Mouse (Mus musculus) hindbrain, embryonic 13.5 days (tissue): ENCODE measurements around the gene Carmil2. TPM values are rescaled to one million over a fixed set of nuclear protein-coding genes. Genes with fewer than 3 reads are reported as not detected.
A peak's percentile ranks its signal among the peaks of the same experiment; 100 is the strongest.

Source experiments
- ATAC-seq: fragments of 200-750 bp; cut with Nextera tagmentation; 2 replicates; pipeline ENCODE4 v1.8.0; 2017; ENCODE audit warnings: moderate TSS enrichment; ENCODE audit not compliant: low FRiP score
- H3K27ac ChIP-seq: fragments of 300-500 bp; sonication (generic); 2 replicates; pipeline ENCODE4 v1.5.1; 2015; ENCODE audit warnings: inconsistent platforms, mild to moderate bottlenecking, moderate library complexity
- H3K27me3 ChIP-seq: fragments of 300-500 bp; sonication (generic); 2 replicates; pipeline ENCODE4 v1.6.1; 2015; ENCODE audit warnings: mild to moderate bottlenecking, inconsistent platforms
- H3K36me3 ChIP-seq: fragments of 300-500 bp; sonication (generic); 2 replicates; pipeline ENCODE4 v1.6.1; 2015; ENCODE audit warnings: mild to moderate bottlenecking, inconsistent platforms
- H3K4me1 ChIP-seq: fragments of 300-500 bp; sonication (generic); replicated peaks from 2 replicates; pipeline ENCODE4 v1.6.1; 2015; ENCODE audit warnings: inconsistent platforms
- H3K4me2 ChIP-seq: fragments of 300-500 bp; sonication (generic); 2 replicates; pipeline ENCODE4 v1.6.1; 2015; ENCODE audit warnings: inconsistent platforms, mild to moderate bottlenecking, moderate library complexity
- H3K4me3 ChIP-seq: fragments of 300-500 bp; sonication (generic); 2 replicates; pipeline ENCODE4 v1.5.1; 2015; ENCODE audit warnings: mild to moderate bottlenecking, inconsistent platforms
- H3K9ac ChIP-seq: fragments of 300-500 bp; sonication (generic); 2 replicates; pipeline ENCODE4 v1.6.1; 2015; ENCODE audit warnings: mild to moderate bottlenecking, inconsistent platforms
- H3K9me3 ChIP-seq: fragments of 300-500 bp; sonication (generic); 2 replicates; pipeline ENCODE4 v1.6.1; 2016; ENCODE audit warnings: inconsistent platforms
- WGBS: fragments of 180-500 bp; shearing (Covaris S2); methylation state at CpG from one replicate; pipeline ENCODE4 v1.1.7; 2015; 5-methylcytosine and 5-hydroxymethylcytosine counted together
- polyA plus RNA-seq: library from polyadenylated mRNA; unstranded; fragments of >200 nt; fragmentation: Nextera tagmentation; extraction: Ambion mirVana; gene quantifications from 2 replicates; pipeline ENCODE4 v1.2.1, GENCODE M21; 2015

The Carmil2 gene
- polyA plus RNA-seq, 1 experiment from 2014 or later: 16.2 TPM

- Histone ChIP-seq H3K36me3 (peaks cover 59% of the 10 kb centered on the region), H3K27ac (no peak overlapping the region), H3K4me3 (peak overlapping the region; percentile 71), H3K9me3 (no peaks in the 10 kb centered on the region), H3K9ac (peak overlapping the region; percentile 82), H3K27me3 (no peaks in the 10 kb centered on the region), H3K4me1 (peaks cover 37% of the 10 kb centered on the region), H3K4me2 (peak overlapping the region; percentile 95)
- no peak for ATAC-seq
- 90% methylated on average over 11 of the region's 11 CpGs for WGBS
These were observed 13.6 kb downstream of the Carmil2 start for GRCm38 (mm10) chr8:105699488-105700215.

- H3K36me3 ChIP-seq: peaks cover 55% of the 10 kb centered on the region
- H3K9me3 ChIP-seq: no peaks in the 10 kb centered on the region
- H3K27me3 ChIP-seq: no peaks in the 10 kb centered on the region
- peak; percentile 51 for ATAC-seq
- peak overlapping the region; percentile 95 for H3K4me2 ChIP-seq
- peaks cover 28% of the 10 kb centered on the region for H3K4me1 ChIP-seq
- H3K9ac ChIP-seq: peak overlapping the region; percentile 82
- peak overlapping the region; percentile 71 for H3K4me3 ChIP-seq
- H3K27ac ChIP-seq: peak overlapping the region; percentile 94
- under 1% methylated on average over 21 of the region's 21 CpGs for WGBS
These were observed 14.5 kb downstream of the Carmil2 start for GRCm38 (mm10) chr8:105700566-105700965.

- Histone ChIP-seq H3K4me3 (peak within 1 kb of the TSS; percentile 71), H3K4me1 (peaks cover 28% of the 10 kb centered on the region), H3K9me3 (no peaks in the 10 kb centered on the region), H3K27me3 (no peaks in the 10 kb centered on the region), H3K9ac (peak within 1 kb of the TSS; percentile 82), H3K36me3 (peaks cover 48% of the 10 kb centered on the region), H3K4me2 (peak within 1 kb of the TSS; percentile 95), H3K27ac (peak within 1 kb of the TSS; percentile 94)
- WGBS: under 1% methylated on average over 60 of the region's 60 CpGs
- peak; percentile 77 for ATAC-seq
These were observed 15.1 kb downstream of the Carmil2 start, which contains the start of the genes Acd and Pard6a for GRCm38 (mm10) chr8:105700966-105701824. Gene Acd, minus strand, starts transcription at chr8:105701102. Gene Pard6a, plus strand, starts transcription at chr8:105701148.

- 37% methylated on average over 18 of the region's 18 CpGs for WGBS
- peak; percentile 12 for ATAC-seq
- peak overlapping the region; percentile 82 for H3K9ac ChIP-seq
- peak overlapping the region; percentile 71 for H3K4me3 ChIP-seq
- H3K36me3 ChIP-seq: peaks cover 40% of the 10 kb centered on the region
- peak overlapping the region; percentile 94 for H3K27ac ChIP-seq
- peak overlapping the region; percentile 95 for H3K4me2 ChIP-seq
- H3K9me3 ChIP-seq: no peaks in the 10 kb centered on the region
- H3K27me3 ChIP-seq: no peaks in the 10 kb centered on the region
- peaks cover 36% of the 10 kb centered on the region for H3K4me1 ChIP-seq
These were observed 15.9 kb downstream of the Carmil2 start for GRCm38 (mm10) chr8:105702001-105702401.

- no peaks in the 10 kb centered on the region for H3K27me3 ChIP-seq
- H3K4me2 ChIP-seq: peak overlapping the region; percentile 95
- WGBS: 94% methylated on average over 24 of the region's 24 CpGs
These were observed 16.8 kb downstream of the Carmil2 start for GRCm38 (mm10) chr8:105702731-105703415.

GRCm38 (mm10) chr8:105704146-105704812, 18.2 kb downstream of the Carmil2 start:
- no peak overlapping the region for H3K4me2 ChIP-seq
- H3K27me3 ChIP-seq: no peaks in the 10 kb centered on the region
- peaks cover 21% of the 10 kb centered on the region for H3K36me3 ChIP-seq
- H3K9me3 ChIP-seq: no peaks in the 10 kb centered on the region
- ATAC-seq: no peak
- H3K9ac ChIP-seq: no peak overlapping the region
- peaks cover 48% of the 10 kb centered on the region for H3K4me1 ChIP-seq
- H3K4me3 ChIP-seq: no peak overlapping the region
- no peak overlapping the region for H3K27ac ChIP-seq
- 92% methylated on average over 34 of the region's 34 CpGs for WGBS

More at GRCm38 (mm10) chr8:105702731-105703415, 16.8 kb downstream of the Carmil2 start:
- no peaks in the 10 kb centered on the region for H3K9me3 ChIP-seq
- ATAC-seq: no peak
- no peak overlapping the region for H3K4me3 ChIP-seq
- H3K27ac ChIP-seq: no peak overlapping the region
- peaks cover 32% of the 10 kb centered on the region for H3K36me3 ChIP-seq
- no peak overlapping the region for H3K9ac ChIP-seq
- peaks cover 45% of the 10 kb centered on the region for H3K4me1 ChIP-seq

- 91% methylated on average over 6 of the region's 6 CpGs for WGBS
- H3K4me2 ChIP-seq: no peak overlapping the region
These were observed 18.9 kb downstream of the Carmil2 start for GRCm38 (mm10) chr8:105704955-105705354.

GRCm38 (mm10) chr8:105706426-105706825, 20.4 kb downstream of the Carmil2 start:
- Histone ChIP-seq H3K36me3 (peaks cover 21% of the 10 kb centered on the region), H3K9ac (peak overlapping the region; percentile 3; the same call in 1 of the 2 replicates), H3K4me1 (peaks cover 35% of the 10 kb centered on the region), H3K4me2 (peak overlapping the region; percentile 95), H3K27me3 (no peaks in the 10 kb centered on the region), H3K9me3 (no peaks in the 10 kb centered on the region), H3K27ac (no peak overlapping the region), H3K4me3 (0 out of 2 replicates have a peak overlapping the region, but pooled peaks have one; percentile 63)
- WGBS: 81% methylated on average over 12 of the region's 12 CpGs
- ATAC-seq: no peak

More at GRCm38 (mm10) chr8:105704955-105705354, 18.9 kb downstream of the Carmil2 start:
- no peaks in the 10 kb centered on the region for H3K9me3 ChIP-seq
- H3K4me3 ChIP-seq: no peak overlapping the region
- no peak overlapping the region for H3K27ac ChIP-seq
- no peaks in the 10 kb centered on the region for H3K27me3 ChIP-seq
- H3K9ac ChIP-seq: no peak overlapping the region
- no peak for ATAC-seq
- peaks cover 41% of the 10 kb centered on the region for H3K4me1 ChIP-seq
- peaks cover 21% of the 10 kb centered on the region for H3K36me3 ChIP-seq

- Histone ChIP-seq H3K27me3 (no peaks in the 10 kb centered on the region), H3K4me2 (peak within 1 kb of the TSS; percentile 95), H3K9ac (peak within 1 kb of the TSS; percentile 75), H3K4me3 (peak within 1 kb of the TSS; percentile 63), H3K27ac (no peak within 1 kb of the TSS), H3K4me1 (peaks cover 23% of the 10 kb centered on the region), H3K36me3 (peaks cover 19% of the 10 kb centered on the region), H3K9me3 (no peaks in the 10 kb centered on the region)
- peak; percentile 78 for ATAC-seq
- under 1% methylated on average over 55 of the region's 55 CpGs for WGBS
These were observed 21.7 kb downstream of the Carmil2 start, which contains the start of the genes 4933405L10Rik and Enkd1 for GRCm38 (mm10) chr8:105707498-105708403. Gene 4933405L10Rik, plus strand, starts transcription at chr8:105707655. Gene Enkd1, minus strand, starts transcription at chr8:105708210.

GRCm38 (mm10) chr8:105708675-105709074, 22.6 kb downstream of the Carmil2 start:
- Histone ChIP-seq H3K9ac (no peak overlapping the region), H3K4me2 (no peak overlapping the region), H3K27ac (no peak overlapping the region), H3K9me3 (no peaks in the 10 kb centered on the region), H3K27me3 (no peaks in the 10 kb centered on the region), H3K4me1 (peaks cover 23% of the 10 kb centered on the region), H3K36me3 (peaks cover 9% of the 10 kb centered on the region), H3K4me3 (no peak overlapping the region)
- ATAC-seq: no peak
- 96% methylated on average over 8 of the region's 8 CpGs for WGBS
